Mouse (Mus musculus): ENCODE data around the gene Mak. TPM values are rescaled to one million over a fixed set of nuclear protein-coding genes. Genes with fewer than 3 reads are reported as not detected.

Gene Mak
- polyA plus RNA-seq, 1 experiment from 2014 or later: 2.6 TPM

- peak; percentile 54; the same call in 1 of the 2 replicates for ATAC-seq (ENCODE audit: low FRiP score)
- Histone ChIP-seq H3K4me3 (replicated peaks; ENCODE audit: low read length) (peak overlapping the region; percentile 42), H3K36me3 (replicated peaks; ENCODE audit: control insufficient read depth, insufficient read depth) (no peaks in the 10 kb centered on the region), H3K27me3 (ENCODE audit: control insufficient read depth, insufficient read depth, low read length) (peaks cover 14% of the 10 kb centered on the region), H3K9ac (peak overlapping the region; percentile 10; the same call in 1 of the 2 replicates), H3K4me2 (replicated peaks) (peak overlapping the region; percentile 78), H3K9me3 (ENCODE audit: control insufficient read depth, low read length) (no peaks in the 10 kb centered on the region), H3K4me1 (replicated peaks; ENCODE audit: control insufficient read depth, insufficient read depth, low read length) (no peaks in the 10 kb centered on the region), H3K27ac (no peak overlapping the region)
- DNase-seq (ENCODE audit: low spot score): no peak
- WGBS: 7% methylated on average over 24 of the region's 24 CpGs
Measured at GRCm38 (mm10) chr13:41078690-41079420, 651 bp downstream of the Mak start.

GRCm38 (mm10) chr13:41077921-41078320 is 1.6 kb downstream of the Mak start:
- Histone ChIP-seq H3K9ac (no peak overlapping the region), H3K27ac (no peak overlapping the region), H3K36me3 (replicated peaks; ENCODE audit: control insufficient read depth, insufficient read depth) (no peaks in the 10 kb centered on the region), H3K27me3 (ENCODE audit: control insufficient read depth, insufficient read depth, low read length) (peaks cover 14% of the 10 kb centered on the region), H3K4me3 (replicated peaks; ENCODE audit: low read length) (no peak overlapping the region), H3K4me1 (replicated peaks; ENCODE audit: control insufficient read depth, insufficient read depth, low read length) (no peaks in the 10 kb centered on the region), H3K4me2 (replicated peaks) (peak overlapping the region; percentile 78; the same call in 1 of the 2 replicates), H3K9me3 (ENCODE audit: control insufficient read depth, low read length) (no peaks in the 10 kb centered on the region)
- DNase-seq (ENCODE audit: low spot score) (no peak), ATAC-seq (ENCODE audit: low FRiP score) (no peak)
- 65% methylated on average over 9 of the region's 9 CpGs for WGBS

- DNase-seq (ENCODE audit: low spot score) (no peak), ATAC-seq (ENCODE audit: low FRiP score) (no peak)
- no peak overlapping the region for H3K4me3 ChIP-seq (replicated peaks; ENCODE audit: low read length)
- no peaks in the 10 kb centered on the region for H3K9me3 ChIP-seq (ENCODE audit: control insufficient read depth, low read length)
- no peak overlapping the region for H3K4me2 ChIP-seq (replicated peaks)
- H3K27me3 ChIP-seq (ENCODE audit: control insufficient read depth, insufficient read depth, low read length): peaks cover 9% of the 10 kb centered on the region
- WGBS: 92% methylated on average over 5 of the region's 5 CpGs
- H3K36me3 ChIP-seq (replicated peaks; ENCODE audit: control insufficient read depth, insufficient read depth): no peaks in the 10 kb centered on the region
- no peak overlapping the region for H3K9ac ChIP-seq
- H3K27ac ChIP-seq: no peak overlapping the region
- H3K4me1 ChIP-seq (replicated peaks; ENCODE audit: control insufficient read depth, insufficient read depth, low read length): no peaks in the 10 kb centered on the region
Measured at GRCm38 (mm10) chr13:41073819-41074218, 5.7 kb downstream of the Mak start.

DNA sequence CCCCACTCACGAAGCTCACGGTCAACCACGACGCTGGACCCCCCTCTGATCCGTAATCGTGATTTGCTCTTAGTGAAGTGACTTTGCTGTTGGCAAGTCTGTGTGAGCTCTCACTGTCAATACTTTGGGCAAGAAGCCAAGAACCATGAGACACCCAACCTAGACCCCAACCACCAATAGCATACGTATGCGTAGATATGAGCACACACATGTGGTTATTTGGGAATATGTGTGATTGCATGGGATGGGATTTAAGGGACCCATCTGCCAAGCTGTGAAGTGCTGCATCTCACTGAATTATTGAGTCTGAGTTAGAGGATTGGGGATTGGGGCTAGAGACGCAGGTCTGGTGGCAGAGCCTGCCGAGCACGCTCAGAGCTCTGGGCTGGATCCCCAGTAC is 7.9 kb downstream of the Mak start:
- Histone ChIP-seq H3K4me2 (replicated peaks) (no peak overlapping the region), H3K27ac (no peak overlapping the region), H3K9ac (no peak overlapping the region), H3K4me1 (replicated peaks; ENCODE audit: control insufficient read depth, insufficient read depth, low read length) (no peaks in the 10 kb centered on the region), H3K4me3 (replicated peaks; ENCODE audit: low read length) (no peak overlapping the region), H3K27me3 (ENCODE audit: control insufficient read depth, insufficient read depth, low read length) (no peaks in the 10 kb centered on the region), H3K9me3 (ENCODE audit: control insufficient read depth, low read length) (no peaks in the 10 kb centered on the region), H3K36me3 (replicated peaks; ENCODE audit: control insufficient read depth, insufficient read depth) (no peaks in the 10 kb centered on the region)
- DNase-seq (ENCODE audit: low spot score) (no peak), ATAC-seq (ENCODE audit: low FRiP score) (no peak)
- WGBS: 90% methylated on average over 11 of the region's 11 CpGs

DNA sequence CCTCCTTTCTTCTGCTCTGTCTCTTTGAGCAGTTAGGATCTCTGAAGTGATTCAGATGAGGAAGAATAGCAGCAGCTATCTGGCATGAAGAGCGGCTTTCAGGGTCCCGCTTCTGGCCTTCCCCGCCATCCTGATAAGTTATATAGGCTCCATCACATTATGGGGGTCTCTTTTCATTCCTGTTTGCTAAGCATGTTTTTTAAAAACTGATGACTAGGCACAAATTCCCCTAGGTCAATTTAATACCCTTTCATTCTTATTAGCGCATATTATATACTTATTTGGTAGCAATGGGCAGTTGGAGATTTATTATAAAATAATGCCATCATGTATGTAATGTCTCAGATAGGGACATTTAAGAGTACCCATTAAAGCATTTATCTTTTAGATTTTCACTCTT is 11.9 kb downstream of the Mak start:
- H3K4me3 ChIP-seq (replicated peaks; ENCODE audit: low read length): no peak overlapping the region
- no peak for ATAC-seq (ENCODE audit: low FRiP score)
- no peak overlapping the region for H3K4me2 ChIP-seq (replicated peaks)
- no peak for DNase-seq (ENCODE audit: low spot score)
- no peaks in the 10 kb centered on the region for H3K36me3 ChIP-seq (replicated peaks; ENCODE audit: control insufficient read depth, insufficient read depth)
- H3K4me1 ChIP-seq (replicated peaks; ENCODE audit: control insufficient read depth, insufficient read depth, low read length): no peaks in the 10 kb centered on the region
- WGBS: 94% methylated on average over 4 of the region's 4 CpGs
- no peak overlapping the region for H3K9ac ChIP-seq
- no peak overlapping the region for H3K27ac ChIP-seq
- no peaks in the 10 kb centered on the region for H3K9me3 ChIP-seq (ENCODE audit: control insufficient read depth, low read length)
- no peaks in the 10 kb centered on the region for H3K27me3 ChIP-seq (ENCODE audit: control insufficient read depth, insufficient read depth, low read length)

DNA sequence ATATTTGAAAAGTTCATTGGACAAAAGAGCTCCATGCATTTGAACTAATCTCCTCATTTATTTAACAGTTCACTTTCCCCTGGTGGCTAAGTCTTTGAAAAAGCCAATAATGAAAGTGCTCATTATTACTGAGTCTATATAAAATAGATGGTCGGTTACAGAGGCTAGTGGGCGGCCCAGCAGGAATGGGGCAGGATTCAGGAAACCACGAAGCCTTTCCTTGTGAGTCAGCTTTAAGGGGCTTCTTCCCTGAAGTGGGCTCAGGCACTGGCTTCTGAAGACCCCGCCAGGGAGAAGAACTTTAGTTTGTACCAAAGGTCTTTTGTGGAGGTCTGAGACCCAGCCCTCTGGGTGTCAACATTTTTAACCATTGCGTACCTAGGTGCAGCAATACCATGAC is 27.5 kb downstream of the Mak start:
- H3K4me3 ChIP-seq (replicated peaks; ENCODE audit: low read length): no peak overlapping the region
- H3K4me2 ChIP-seq (replicated peaks): no peak overlapping the region
- DNase-seq (ENCODE audit: low spot score): no peak
- no peak overlapping the region for H3K9ac ChIP-seq
- no peaks in the 10 kb centered on the region for H3K9me3 ChIP-seq (ENCODE audit: control insufficient read depth, low read length)
- 76% methylated on average over 5 of the region's 5 CpGs for WGBS
- H3K4me1 ChIP-seq (replicated peaks; ENCODE audit: control insufficient read depth, insufficient read depth, low read length): no peaks in the 10 kb centered on the region
- H3K27me3 ChIP-seq (ENCODE audit: control insufficient read depth, insufficient read depth, low read length): no peaks in the 10 kb centered on the region
- no peak overlapping the region for H3K27ac ChIP-seq
- no peak for ATAC-seq (ENCODE audit: low FRiP score)
- H3K36me3 ChIP-seq (replicated peaks; ENCODE audit: control insufficient read depth, insufficient read depth): no peaks in the 10 kb centered on the region

GRCm38 (mm10) chr13:41047280-41047679 is 32.2 kb downstream of the Mak start:
- no peak for DNase-seq (ENCODE audit: low spot score)

DNA sequence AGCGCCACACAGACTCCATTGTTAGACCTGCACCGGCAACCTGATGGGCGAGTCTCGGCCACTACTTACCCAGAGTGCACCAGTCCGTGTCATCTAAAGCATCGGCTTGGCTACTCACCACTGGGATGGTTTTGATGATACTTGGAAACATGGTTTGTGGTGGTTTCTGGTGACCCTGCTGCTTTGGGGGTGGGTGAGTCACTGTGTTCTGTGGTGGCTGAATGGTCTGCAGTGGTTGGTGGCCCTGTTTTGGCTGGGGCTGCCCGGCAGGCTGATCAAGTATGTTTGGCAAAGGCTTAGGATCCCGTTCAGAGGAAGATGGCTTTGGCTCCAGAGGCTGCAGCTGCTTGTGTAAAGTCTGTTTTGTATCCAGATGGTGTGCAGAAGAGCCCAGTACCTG is 33.6 kb downstream of the Mak start:
- no peak for ATAC-seq (ENCODE audit: low FRiP score)
- 96% methylated on average over 8 of the region's 8 CpGs for WGBS
- Histone ChIP-seq H3K4me2 (replicated peaks) (no peak overlapping the region), H3K27me3 (ENCODE audit: control insufficient read depth, insufficient read depth, low read length) (no peaks in the 10 kb centered on the region), H3K4me1 (replicated peaks; ENCODE audit: control insufficient read depth, insufficient read depth, low read length) (no peaks in the 10 kb centered on the region), H3K27ac (no peak overlapping the region), H3K36me3 (replicated peaks; ENCODE audit: control insufficient read depth, insufficient read depth) (no peaks in the 10 kb centered on the region), H3K9me3 (ENCODE audit: control insufficient read depth, low read length) (no peaks in the 10 kb centered on the region), H3K4me3 (replicated peaks; ENCODE audit: low read length) (no peak overlapping the region), H3K9ac (no peak overlapping the region)
- DNase-seq (ENCODE audit: low spot score): no peak

More at GRCm38 (mm10) chr13:41047280-41047679, 32.2 kb downstream of the Mak start:
- 86% methylated on average over 6 of the region's 6 CpGs for WGBS
- no peak for ATAC-seq (ENCODE audit: low FRiP score)
- H3K4me2 ChIP-seq (replicated peaks): no peak overlapping the region
- H3K27me3 ChIP-seq (ENCODE audit: control insufficient read depth, insufficient read depth, low read length): no peaks in the 10 kb centered on the region
- H3K27ac ChIP-seq: no peak overlapping the region
- H3K36me3 ChIP-seq (replicated peaks; ENCODE audit: control insufficient read depth, insufficient read depth): no peaks in the 10 kb centered on the region
- no peak overlapping the region for H3K4me3 ChIP-seq (replicated peaks; ENCODE audit: low read length)
- H3K4me1 ChIP-seq (replicated peaks; ENCODE audit: control insufficient read depth, insufficient read depth, low read length): no peaks in the 10 kb centered on the region
- H3K9ac ChIP-seq: no peak overlapping the region
- H3K9me3 ChIP-seq (ENCODE audit: control insufficient read depth, low read length): no peaks in the 10 kb centered on the region

GRCm38 (mm10) chr13:41042511-41042910 is 37.0 kb downstream of the Mak start:
- no peak overlapping the region for H3K27ac ChIP-seq
- 94% methylated on average over 4 of the region's 4 CpGs for WGBS
- DNase-seq (ENCODE audit: low spot score) (no peak), ATAC-seq (ENCODE audit: low FRiP score) (no peak)
- no peaks in the 10 kb centered on the region for H3K27me3 ChIP-seq (ENCODE audit: control insufficient read depth, insufficient read depth, low read length)
- no peak overlapping the region for H3K9ac ChIP-seq
- no peak overlapping the region for H3K4me3 ChIP-seq (replicated peaks; ENCODE audit: low read length)
- H3K9me3 ChIP-seq (ENCODE audit: control insufficient read depth, low read length): no peaks in the 10 kb centered on the region
- no peak overlapping the region for H3K4me2 ChIP-seq (replicated peaks)
- H3K4me1 ChIP-seq (replicated peaks; ENCODE audit: control insufficient read depth, insufficient read depth, low read length): no peaks in the 10 kb centered on the region
- no peaks in the 10 kb centered on the region for H3K36me3 ChIP-seq (replicated peaks; ENCODE audit: control insufficient read depth, insufficient read depth)

DNA sequence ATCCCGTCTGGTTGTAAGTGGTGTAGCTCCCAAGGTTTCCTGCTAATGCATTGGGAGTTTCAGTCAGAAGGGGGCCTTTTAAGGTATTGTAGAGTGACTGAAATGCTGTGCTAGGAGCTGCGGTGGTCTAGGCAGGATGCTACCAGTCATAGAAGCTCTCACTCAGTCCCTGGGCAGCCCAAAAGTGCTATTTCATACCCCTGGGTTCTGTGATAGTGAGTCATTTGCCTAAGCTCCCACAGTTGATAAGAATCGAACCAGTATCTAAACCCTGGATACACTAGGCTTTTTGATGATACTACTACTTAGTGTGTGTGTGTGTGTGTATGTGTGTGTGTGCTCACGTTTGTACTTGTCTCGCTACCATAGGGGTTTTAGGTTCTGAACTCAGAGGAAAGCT is 49.4 kb downstream of the Mak start:
- 85% methylated on average over 5 of the region's 5 CpGs for WGBS
- no peak overlapping the region for H3K4me2 ChIP-seq (replicated peaks)
- H3K4me3 ChIP-seq (replicated peaks; ENCODE audit: low read length): no peak overlapping the region
- H3K27me3 ChIP-seq (ENCODE audit: control insufficient read depth, insufficient read depth, low read length): no peaks in the 10 kb centered on the region
- ATAC-seq (ENCODE audit: low FRiP score) (no peak), DNase-seq (ENCODE audit: low spot score) (no peak)
- no peaks in the 10 kb centered on the region for H3K36me3 ChIP-seq (replicated peaks; ENCODE audit: control insufficient read depth, insufficient read depth)
- no peaks in the 10 kb centered on the region for H3K9me3 ChIP-seq (ENCODE audit: control insufficient read depth, low read length)
- no peak overlapping the region for H3K9ac ChIP-seq
- no peak overlapping the region for H3K27ac ChIP-seq
- no peaks in the 10 kb centered on the region for H3K4me1 ChIP-seq (replicated peaks; ENCODE audit: control insufficient read depth, insufficient read depth, low read length)
